Mouse (Mus musculus) MEL (cell line): ENCODE measurements at regions not wholly inside any gene's neighbourhood (a gene's known extent, or its start where the extent isn't known, plus 50 kb on each side); places are given as distances from the start of the nearest gene placed in this dataset.

Experiments used
- DNase-seq: peaks from one replicate; pipeline ENCODE4 v3.0.0; 2011; ENCODE audit warnings: low read depth, low spot score
- H3K27ac ChIP-seq: 2 replicates; pipeline ENCODE4 v1.5.1; 2012; ENCODE audit warnings: low read depth, mild to moderate bottlenecking, control low read depth, low read length, moderate library complexity; ENCODE audit not compliant: control insufficient read depth
- H3K27me3 ChIP-seq, 2 experiments: fragments of 150-350 bp in 1 of 2; sonication (generic) in 1 of 2; 2 replicates each; pipeline ENCODE4 v1.6.1; 2012; ENCODE audit warnings: low read length in 2 of 2, mild to moderate bottlenecking in 2 of 2, improper control_type of control experiment in 1 of 2, moderate library complexity in 1 of 2; ENCODE audit not compliant: insufficient read depth in 2 of 2, control insufficient read depth in 1 of 2
- H3K36me3 ChIP-seq, 2 experiments: 2 replicates each; pipeline ENCODE4 v1.6.1; 2012 to 2014; ENCODE audit warnings: low read length in 2 of 2, improper control_type of control experiment in 1 of 2, inconsistent platforms in 1 of 2, mild to moderate bottlenecking in 1 of 2; ENCODE audit not compliant: insufficient read depth in 2 of 2, control insufficient read depth in 1 of 2
- H3K4me1 ChIP-seq, 2 experiments: fragments of 150-350 bp in 1 of 2; sonication (generic) in 1 of 2; 2 replicates each; pipeline ENCODE4 v1.6.1; 2012; ENCODE audit warnings: low read length in 2 of 2, improper control_type of control experiment in 1 of 2, mild to moderate bottlenecking in 1 of 2; ENCODE audit not compliant: insufficient read depth in 2 of 2, control insufficient read depth in 1 of 2
- H3K4me3 ChIP-seq, 2 experiments: fragments of 150-350 bp in 1 of 2; sonication (generic) in 1 of 2; 2 replicates each; pipeline ENCODE4 v1.5.1; 2012; ENCODE audit warnings: low read depth in 2 of 2, low read length in 2 of 2, mild to moderate bottlenecking in 2 of 2, moderate library complexity in 2 of 2, control low read depth in 1 of 2, improper control_type of control experiment in 1 of 2; ENCODE audit not compliant: control insufficient read depth in 1 of 2, insufficient read depth in 1 of 2
- H3K79me2 ChIP-seq: 2 replicates; pipeline ENCODE4 v1.6.1; 2012; ENCODE audit warnings: mild to moderate bottlenecking, low read length, moderate library complexity; ENCODE audit not compliant: control insufficient read depth, poor library complexity, insufficient read depth
- H3K9ac ChIP-seq: 2 replicates; pipeline ENCODE4 v1.6.1; 2012; ENCODE audit warnings: low read depth, mild to moderate bottlenecking, control low read depth, low read length, moderate library complexity; ENCODE audit not compliant: control insufficient read depth, poor library complexity, severe bottlenecking
- H3K9me3 ChIP-seq: fragments of 150-350 bp; sonication (generic); replicated peaks from 2 replicates; pipeline ENCODE4 v1.6.1; 2012; ENCODE audit warnings: mild to moderate bottlenecking, low read length, improper control_type of control experiment, moderate library complexity; ENCODE audit not compliant: insufficient read depth
- BHLHE40 ChIP-seq: IDR thresholded peaks from 2 replicates; pipeline ENCODE4 v1.6.1; 2012; ENCODE audit warnings: low read depth, mild to moderate bottlenecking, inconsistent platforms, low read length, improper control_type of control experiment, borderline replicate concordance
- CHD1 ChIP-seq: IDR thresholded peaks from 2 replicates; pipeline ENCODE4 v1.6.1; 2012; ENCODE audit warnings: low read depth, mild to moderate bottlenecking, inconsistent platforms, low read length, improper control_type of control experiment
- CHD2 ChIP-seq: IDR thresholded peaks from 2 replicates; pipeline ENCODE4 v1.6.1; 2011; ENCODE audit warnings: low read length, improper control_type of control experiment
- E2F4 ChIP-seq: IDR thresholded peaks from 2 replicates; pipeline ENCODE4 v1.6.1; 2011; ENCODE audit warnings: low read depth, low read length, improper control_type of control experiment, borderline replicate concordance
- ELF1 ChIP-seq: IDR thresholded peaks from 2 replicates; pipeline ENCODE4 v1.6.1; 2014; ENCODE audit warnings: low read depth, mild to moderate bottlenecking, inconsistent platforms, low read length, improper control_type of control experiment, moderate library complexity
- ETS1 ChIP-seq: IDR thresholded peaks from 2 replicates; pipeline ENCODE4 v1.6.1; 2012; ENCODE audit warnings: low read depth, mild to moderate bottlenecking, inconsistent platforms, low read length, improper control_type of control experiment, moderate library complexity
- GABPA ChIP-seq: IDR thresholded peaks from 2 replicates; pipeline ENCODE4 v1.6.1; 2012; ENCODE audit warnings: low read depth, mild to moderate bottlenecking, inconsistent platforms, low read length, improper control_type of control experiment, moderate library complexity
- GATA1 ChIP-seq: IDR thresholded peaks from 2 replicates; pipeline ENCODE4 v1.6.1; 2011; ENCODE audit warnings: low read depth, low read length, improper control_type of control experiment
- HCFC1 ChIP-seq: IDR thresholded peaks from 2 replicates; pipeline ENCODE4 v1.6.1; 2012; ENCODE audit warnings: low read depth, mild to moderate bottlenecking, inconsistent platforms, low read length, improper control_type of control experiment, moderate library complexity
- JUND ChIP-seq: IDR thresholded peaks from 2 replicates; pipeline ENCODE4 v1.6.1; 2011; ENCODE audit warnings: low read depth, mild to moderate bottlenecking, improper control_type of control experiment, low read length
- MAX ChIP-seq: IDR thresholded peaks from 2 replicates; pipeline ENCODE4 v1.6.1; 2011; ENCODE audit warnings: low read length, improper control_type of control experiment
- MAZ ChIP-seq: IDR thresholded peaks from 2 replicates; pipeline ENCODE4 v1.6.1; 2012; ENCODE audit warnings: low read depth, mild to moderate bottlenecking, inconsistent platforms, low read length, improper control_type of control experiment
- MXI1 ChIP-seq: IDR thresholded peaks from 2 replicates; pipeline ENCODE4 v1.6.1; 2011; ENCODE audit warnings: mild to moderate bottlenecking, low read depth, low read length, improper control_type of control experiment
- MYC ChIP-seq: IDR thresholded peaks from 2 replicates; pipeline ENCODE4 v1.6.1; 2011; ENCODE audit warnings: low read depth, mild to moderate bottlenecking, low read length, improper control_type of control experiment, moderate library complexity
- NELFE ChIP-seq: IDR thresholded peaks from 2 replicates; pipeline ENCODE4 v1.6.1; 2011; ENCODE audit warnings: low read depth, low read length, improper control_type of control experiment
- POLR2A ChIP-seq, 2 experiments: IDR thresholded peaks; 2 replicates each; pipeline ENCODE4 v1.6.1; 2011 to 2012; ENCODE audit warnings: low read length in 2 of 2, mild to moderate bottlenecking in 2 of 2, control low read depth in 1 of 2, improper control_type of control experiment in 1 of 2, low read depth in 1 of 2, moderate library complexity in 1 of 2; ENCODE audit not compliant: control insufficient read depth in 1 of 2, insufficient read depth in 1 of 2, poor library complexity in 1 of 2
- POLR2AphosphoS2 ChIP-seq: IDR thresholded peaks from 2 replicates; pipeline ENCODE4 v1.6.1; 2011; ENCODE audit warnings: low read length, improper control_type of control experiment
- RCOR1 ChIP-seq: IDR thresholded peaks from 2 replicates; pipeline ENCODE4 v1.6.1; 2012; ENCODE audit warnings: low read depth, mild to moderate bottlenecking, inconsistent platforms, low read length, improper control_type of control experiment
- SIN3A ChIP-seq: IDR thresholded peaks from 2 replicates; pipeline ENCODE4 v1.6.1; 2012; ENCODE audit warnings: low read length, improper control_type of control experiment, inconsistent platforms
- TAL1 ChIP-seq: IDR thresholded peaks from 2 replicates; pipeline ENCODE4 v1.6.1; 2012; ENCODE audit warnings: mild to moderate bottlenecking, inconsistent platforms, low read length, moderate library complexity, mixed read lengths
- TCF12 ChIP-seq: IDR thresholded peaks from 2 replicates; pipeline ENCODE4 v1.6.1; 2014; ENCODE audit warnings: low read depth, mild to moderate bottlenecking, inconsistent platforms, low read length, improper control_type of control experiment, moderate library complexity
- UBTF ChIP-seq: IDR thresholded peaks from 2 replicates; pipeline ENCODE4 v1.6.1; 2012; ENCODE audit warnings: low read depth, mild to moderate bottlenecking, inconsistent platforms, low read length, improper control_type of control experiment, moderate library complexity, borderline replicate concordance; ENCODE audit not compliant: insufficient read depth
- USF1 ChIP-seq: IDR thresholded peaks from 2 replicates; pipeline ENCODE4 v1.6.1; 2014; ENCODE audit warnings: low read depth, mild to moderate bottlenecking, inconsistent platforms, low read length, improper control_type of control experiment, moderate library complexity
- USF2 ChIP-seq, 2 experiments: IDR thresholded peaks; 2 replicates each; pipeline ENCODE4 v1.6.1; 2011 to 2012; ENCODE audit warnings: improper control_type of control experiment in 2 of 2, low read length in 2 of 2, borderline replicate concordance in 1 of 2, inconsistent platforms in 1 of 2, low read depth in 1 of 2, mild to moderate bottlenecking in 1 of 2; ENCODE audit not compliant: insufficient read depth in 1 of 2
- ZC3H11A ChIP-seq: IDR thresholded peaks from 2 replicates; pipeline ENCODE4 v1.6.1; 2012; ENCODE audit warnings: low read depth, mild to moderate bottlenecking, inconsistent platforms, low read length, improper control_type of control experiment
- ZMIZ1 ChIP-seq: IDR thresholded peaks from 2 replicates; pipeline ENCODE4 v1.6.1; 2012; ENCODE audit warnings: low read depth, mild to moderate bottlenecking, inconsistent platforms, low read length, improper control_type of control experiment, moderate library complexity

DNA sequence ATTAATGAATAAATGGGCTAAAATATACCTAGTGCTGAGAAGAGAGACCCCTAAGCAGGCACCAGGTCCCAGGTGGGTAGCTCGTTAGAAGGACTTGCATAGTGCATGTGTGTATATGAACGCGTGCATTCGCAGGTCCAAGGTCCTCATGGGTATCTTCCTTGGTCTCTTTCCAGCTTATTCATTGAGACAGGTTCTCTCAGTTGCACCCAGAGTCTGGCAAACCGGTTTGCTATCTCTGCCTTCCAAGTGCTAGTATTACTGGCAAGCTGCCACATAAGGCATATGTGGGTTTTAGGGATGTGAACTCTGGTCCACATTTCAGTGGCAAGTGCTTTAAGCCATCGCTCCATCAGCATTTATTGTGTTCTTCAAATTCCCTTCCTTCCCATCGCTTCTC is 818.3 kb upstream of the Car8 start:
- Histone ChIP-seq H3K27me3 (no peaks in the 10 kb centered on the region; a peak in 1 of 4 replicates), H3K4me3 (no peak overlapping the region), H3K4me1 (no peaks in the 10 kb centered on the region), H3K9ac (no peak overlapping the region), H3K27ac (no peak overlapping the region)
- DNase-seq = no peak
- TF ChIP-seq TAL1 = no peak
- no peak for TF ChIP-seq TCF12
- TF ChIP-seq ETS1 = no peak
- TF ChIP-seq ELF1 = no peak
- TF ChIP-seq SIN3A = no peak
- TF ChIP-seq E2F4 = no peak
- no peak for TF ChIP-seq GATA1
- no peak for TF ChIP-seq RCOR1
- TF ChIP-seq MYC = no peak
- TF ChIP-seq POLR2A (IDR thresholded peaks at IDR 0.05; ENCODE audit: control insufficient read depth in 1 of 2, insufficient read depth in 1 of 2, low read depth in 1 of 2, low read length in 2 of 2, poor library complexity in 1 of 2) = no peak
- no peak for TF ChIP-seq CHD1
- TF ChIP-seq NELFE = no peak
- TF ChIP-seq GABPA = no peak
- TF ChIP-seq MAZ = no peak
- TF ChIP-seq MXI1 = no peak
- TF ChIP-seq BHLHE40 = no peak
- TF ChIP-seq USF1 = no peak
- TF ChIP-seq UBTF = no peak
- no peak for TF ChIP-seq JUND
- TF ChIP-seq, all 39 proteins: peak for 0
- Histone ChIP-seq H3K36me3 (no peaks in the 10 kb centered on the region), H3K9me3 (no peaks in the 10 kb centered on the region), H3K79me2 (no peaks in the 10 kb centered on the region)

DNA sequence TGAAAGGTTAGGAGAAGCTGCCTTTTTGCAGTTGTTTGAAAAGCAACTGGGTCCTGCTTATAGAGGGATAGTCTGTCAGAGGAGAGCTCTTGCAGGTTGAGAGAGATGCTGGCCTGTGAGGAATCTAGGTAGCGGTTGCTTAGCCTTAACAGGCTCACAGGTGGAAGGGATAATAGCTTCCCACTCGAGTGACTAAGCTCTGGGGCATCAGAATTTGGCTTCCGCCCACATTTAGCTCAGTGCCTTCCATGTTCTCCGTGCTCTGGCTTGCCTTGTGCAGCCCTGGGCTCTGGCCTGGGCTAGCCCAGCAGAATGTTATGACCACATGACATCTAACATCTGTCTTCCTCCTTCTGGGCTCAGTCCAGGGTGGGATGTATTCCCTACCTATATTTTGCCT is 817.0 kb upstream of the Car8 start:
- TF ChIP-seq HCFC1 (no peak), ZMIZ1 (no peak), USF2 (IDR thresholded peaks at IDR 0.05; ENCODE audit: borderline replicate concordance in 1 of 2, insufficient read depth in 1 of 2, low read depth in 1 of 2, low read length in 2 of 2) (no peak), MAZ (no peak), POLR2AphosphoS2 (no peak), E2F4 (no peak), TCF12 (no peak), ELF1 (no peak), BHLHE40 (no peak), MYC (no peak), CHD2 (no peak), ETS1 (no peak), TAL1 (no peak), ZC3H11A (no peak), MAX (no peak)
- Histone ChIP-seq H3K9me3 (no peaks in the 10 kb centered on the region), H3K36me3 (no peaks in the 10 kb centered on the region), H3K9ac (no peak overlapping the region), H3K79me2 (no peaks in the 10 kb centered on the region), H3K27ac (no peak overlapping the region), H3K4me3 (no peak overlapping the region), H3K27me3 (no peaks in the 10 kb centered on the region; a peak in 1 of 4 replicates), H3K4me1 (no peaks in the 10 kb centered on the region)
- no peak for DNase-seq
